Mouse (Mus musculus): Measurements from ENCODE around the gene Exosc1. TPM values are rescaled to one million over a fixed set of nuclear protein-coding genes. Genes with fewer than 3 reads are reported as not detected.

Gene Exosc1
- 39.4 and 40.6 TPM in 2 replicates for polyA plus RNA-seq (2015; fragmentation: Nextera tagmentation; extraction: Ambion mirVana)

DNA sequence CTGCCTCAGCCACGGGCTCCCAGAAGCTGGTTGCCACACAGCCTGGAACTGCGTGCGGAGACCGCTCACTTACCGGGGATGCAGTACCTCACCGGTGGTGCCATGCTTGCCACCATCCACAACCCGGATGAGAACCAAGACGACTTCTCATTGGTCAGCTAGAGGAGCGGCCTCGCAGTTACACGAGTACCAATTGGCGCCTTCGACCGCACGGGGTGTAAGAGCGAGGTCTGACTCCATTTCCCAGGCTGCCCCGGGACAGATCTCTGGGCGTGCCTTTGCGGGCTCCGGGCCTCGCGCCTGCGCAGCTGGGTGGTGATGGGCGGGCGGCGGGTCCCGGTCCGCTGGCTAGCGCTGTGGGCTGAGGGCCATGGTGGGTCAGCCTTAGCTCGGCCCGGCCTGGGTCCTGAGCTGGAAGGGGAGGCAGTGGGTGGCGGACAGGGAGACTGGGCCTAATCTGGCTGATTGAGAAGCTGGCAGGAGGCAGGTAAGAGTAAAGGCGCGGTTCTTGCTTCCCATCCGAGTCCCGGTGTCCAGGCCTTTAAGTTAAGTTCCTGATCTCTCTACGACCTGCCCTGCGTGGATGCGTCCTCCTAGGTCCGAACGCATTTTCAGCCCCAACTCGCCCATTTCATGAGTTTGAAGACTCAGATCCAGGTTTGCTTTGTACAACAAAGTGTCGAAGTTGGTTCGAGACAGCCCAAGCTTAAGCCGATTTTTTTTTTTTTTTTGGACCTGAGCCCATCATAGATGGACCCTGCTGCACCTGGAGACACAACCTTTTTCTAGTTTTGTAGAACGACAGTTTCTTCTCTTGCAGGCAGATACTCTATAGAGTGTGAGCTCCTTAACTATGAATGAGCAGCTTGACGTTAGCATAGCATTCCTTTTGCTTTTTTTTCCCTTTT is at the start of gene Exosc1, which contains the start of gene Zdhhc16:
Gene Exosc1 (minus strand): TSS at position 245 of the 908 bp plus-strand sequence.
Gene Zdhhc16 (plus strand): TSS at position 302 of the 908 bp plus-strand sequence.

DNA sequence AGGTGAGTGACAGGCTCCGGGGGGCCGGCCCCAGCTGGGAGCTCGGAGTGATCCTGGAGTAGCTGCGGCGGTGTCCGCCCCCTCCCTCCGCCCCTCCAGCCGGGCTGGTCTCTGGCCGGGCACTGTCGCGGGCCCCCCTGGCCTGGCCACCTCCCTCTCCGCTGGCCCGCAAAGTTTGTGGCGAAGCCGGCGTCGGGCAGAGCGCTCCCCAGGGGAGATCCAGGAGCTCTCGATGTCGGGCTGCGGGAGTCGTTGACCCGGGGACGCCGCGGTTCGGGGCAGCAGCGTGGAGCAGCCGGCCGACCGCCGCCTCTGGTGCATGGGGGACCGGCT is 48.3 kb upstream of the Exosc1 start, which contains the start of gene Ubtd1:
Gene Ubtd1 (plus strand): TSS at position 169 of the 333 bp plus-strand sequence.

DNA sequence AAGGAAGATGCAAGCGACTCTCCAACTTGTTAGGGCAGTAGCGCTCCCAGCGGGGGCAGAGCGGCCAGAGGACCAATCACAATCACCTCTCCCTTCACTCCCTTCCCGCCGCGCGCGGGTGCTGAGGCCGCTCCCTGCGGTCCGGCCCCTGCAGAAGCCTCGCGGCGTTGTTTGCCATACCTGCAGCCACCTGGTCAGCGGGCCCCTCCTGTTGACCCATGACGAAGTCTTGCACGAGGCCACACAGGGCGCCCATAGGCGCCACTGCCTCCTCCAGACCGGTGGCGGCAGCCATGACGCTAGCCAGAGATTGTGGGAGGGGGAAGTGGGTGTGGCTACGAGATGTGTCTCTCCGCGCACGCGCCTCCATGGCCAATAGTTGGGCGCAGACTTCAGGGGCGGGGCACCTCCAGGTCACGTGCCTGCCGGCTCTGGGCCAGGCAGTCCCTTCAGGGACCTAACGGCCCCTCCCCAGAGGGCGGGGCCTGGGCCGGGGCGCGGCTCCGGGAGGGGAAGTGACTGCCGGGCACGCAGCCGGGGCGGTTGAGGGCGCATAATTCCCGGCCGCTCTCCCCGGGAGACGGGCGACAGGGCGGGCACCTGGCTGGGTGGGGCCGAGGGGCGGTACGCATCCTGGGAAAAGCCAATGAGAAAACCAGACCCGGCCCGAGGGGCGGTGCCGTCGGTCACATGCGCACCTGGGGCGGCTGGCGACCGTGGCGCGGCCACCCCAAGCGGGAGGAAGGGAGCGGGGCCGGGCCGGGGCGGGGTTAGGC is 47.8 kb upstream of the Exosc1 start, which contains the start of gene Mms19:
Gene Mms19 (minus strand): TSS at position 339 of the 776 bp plus-strand sequence.

GRCm38 (mm10) chr19:41911178-41912073 is 21.8 kb downstream of the Exosc1 start, which contains the start of gene Pgam1:
Gene Pgam1, plus strand, starts transcription at chr19:41911923.

DNA sequence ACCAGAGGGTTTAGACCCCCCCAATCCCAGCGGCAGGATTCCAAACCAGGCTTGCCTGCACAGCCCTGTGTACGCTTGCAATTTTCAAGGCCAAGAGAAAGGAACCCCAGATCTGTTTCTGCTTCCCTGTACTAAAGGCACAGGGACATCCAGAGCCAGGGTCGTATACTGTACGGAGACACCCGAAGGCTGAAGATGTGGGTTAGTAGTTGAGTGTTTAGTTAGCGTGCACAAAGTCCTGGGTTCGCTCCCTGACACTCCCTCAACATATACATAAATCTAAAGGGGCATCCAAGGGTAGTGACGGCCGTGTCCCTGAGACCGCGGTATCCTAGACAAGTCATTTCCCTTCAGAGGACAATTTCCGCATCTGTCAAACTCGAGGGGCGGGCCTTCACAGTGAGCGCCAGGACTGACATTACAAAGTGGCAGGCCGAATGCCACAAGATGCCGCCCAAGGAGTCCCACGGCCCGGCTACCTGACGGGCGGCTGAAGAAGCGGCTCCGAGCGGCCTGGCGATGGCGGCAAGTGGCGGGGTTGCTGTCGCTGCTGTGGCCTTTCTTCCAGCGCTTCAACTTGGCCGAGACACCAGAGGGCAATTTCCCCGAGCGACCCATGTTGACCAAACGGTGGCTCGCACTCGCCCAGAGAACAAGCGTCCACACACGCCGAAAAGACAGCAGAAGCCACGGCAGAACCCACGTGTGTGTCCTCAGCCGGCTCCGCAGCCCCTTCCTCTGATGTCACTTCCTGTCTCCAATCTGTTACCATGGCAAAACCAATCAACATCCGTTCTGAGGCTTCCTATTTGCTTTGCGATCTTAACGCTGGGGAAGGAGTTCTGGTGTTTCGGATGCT is 37.5 kb downstream of the Exosc1 start, which contains the start of gene Rrp12:
Gene Rrp12 (minus strand): TSS at position 714 of the 859 bp plus-strand sequence.

Other genes with a start within 250 kb of the Exosc1 start
- gene Slit1, start 189.8 kb downstream of the Exosc1 start, polyA plus RNA-seq (2015; fragmentation: Nextera tagmentation; extraction: Ambion mirVana), result 2.8 and 2.9 TPM in 2 replicates
- gene Arhgap19, start 131.4 kb downstream of the Exosc1 start, polyA plus RNA-seq (2015; fragmentation: Nextera tagmentation; extraction: Ambion mirVana), result 5.2 and 5.6 TPM in 2 replicates
- gene Frat1, start 103.5 kb downstream of the Exosc1 start, polyA plus RNA-seq (2015; fragmentation: Nextera tagmentation; extraction: Ambion mirVana), result 7.7 and 9.2 TPM in 2 replicates
- gene Frat2, start 85.3 kb downstream of the Exosc1 start, polyA plus RNA-seq (2015; fragmentation: Nextera tagmentation; extraction: Ambion mirVana), result 6.3 and 6.4 TPM in 2 replicates
- 15.1 and 19.2 TPM in 2 replicates for gene Rrp12, start 37.2 kb downstream of the Exosc1 start, polyA plus RNA-seq (2015; fragmentation: Nextera tagmentation; extraction: Ambion mirVana)
- 87.7 and 128 TPM in 2 replicates for gene Pgam1, start 21.5 kb downstream of the Exosc1 start, polyA plus RNA-seq (2015; fragmentation: Nextera tagmentation; extraction: Ambion mirVana)
- gene Zdhhc16, start 57 bp upstream of the Exosc1 start, polyA plus RNA-seq (2015; fragmentation: Nextera tagmentation; extraction: Ambion mirVana), result 50.6 and 51.0 TPM in 2 replicates
- gene Mms19, start 47.7 kb upstream of the Exosc1 start, polyA plus RNA-seq (2015; fragmentation: Nextera tagmentation; extraction: Ambion mirVana), result 11.5 and 14.6 TPM in 2 replicates
- 32.9 and 35.0 TPM in 2 replicates for gene Ubtd1, start 48.3 kb upstream of the Exosc1 start, polyA plus RNA-seq (2015; fragmentation: Nextera tagmentation; extraction: Ambion mirVana)
- gene Ankrd2, start 102.6 kb upstream of the Exosc1 start, polyA plus RNA-seq (2015; fragmentation: Nextera tagmentation; extraction: Ambion mirVana), result 82.7 and 174 TPM in 2 replicates
- gene Hoga1, start 112.2 kb upstream of the Exosc1 start, polyA plus RNA-seq (2015; fragmentation: Nextera tagmentation; extraction: Ambion mirVana), result 7.6 and 11.3 TPM in 2 replicates
- 0.12 TPM in 1 of 2 replicates, not detected in the other for gene 4933411K16Rik, start 118.8 kb upstream of the Exosc1 start, polyA plus RNA-seq (2015; fragmentation: Nextera tagmentation; extraction: Ambion mirVana)
- 3.0 and 3.1 TPM in 2 replicates for gene Morn4, start 152.9 kb upstream of the Exosc1 start, polyA plus RNA-seq (2015; fragmentation: Nextera tagmentation; extraction: Ambion mirVana)
- gene Pi4k2a, start 157.0 kb upstream of the Exosc1 start, polyA plus RNA-seq (2015; fragmentation: Nextera tagmentation; extraction: Ambion mirVana), result 13.4 and 13.5 TPM in 2 replicates
- 29.5 and 30.2 TPM in 2 replicates for gene Avpi1, start 195.6 kb upstream of the Exosc1 start, polyA plus RNA-seq (2015; fragmentation: Nextera tagmentation; extraction: Ambion mirVana)
- gene Marveld1, start 214.0 kb upstream of the Exosc1 start, polyA plus RNA-seq (2015; fragmentation: Nextera tagmentation; extraction: Ambion mirVana), result 8.4 and 14.2 TPM in 2 replicates
- gene Zfyve27, start 230.5 kb upstream of the Exosc1 start, polyA plus RNA-seq (2015; fragmentation: Nextera tagmentation; extraction: Ambion mirVana), result 11.0 and 11.2 TPM in 2 replicates

Measured in skeletal muscle tissue, postnatal 0 days (tissue).